Mouse (Mus musculus) gonadal fat pad, adult 2 months (tissue): ENCODE measurements around the gene Pde4d. TPM values are rescaled to one million over a fixed set of nuclear protein-coding genes. Genes with fewer than 3 reads are reported as not detected.

Source experiments
- DNase-seq: peaks from one replicate; pipeline ENCODE4 v3.0.0-alpha.2; 2012; ENCODE audit warnings: low read depth
- polyA plus RNA-seq: library from polyadenylated mRNA; depleted of rRNA; stranded (reverse); fragments of >200 nt; gene quantifications from 2 replicates; pipeline ENCODE4 v1.2.3, GENCODE M21; 2012

The Pde4d gene
- polyA plus RNA-seq, 1 experiment: 10.0 TPM

GRCm38 (mm10) chr13:109819071-109819470 lies 1369.3 kb downstream of the Pde4d start:
- DNase-seq: no peak

- DNase-seq: no peak
These were observed 1370.4 kb downstream of the Pde4d start for GRCm38 (mm10) chr13:109820141-109820540.

- DNase-seq: no peak
These were observed 1371.1 kb downstream of the Pde4d start for GRCm38 (mm10) chr13:109820866-109821265.

- DNase-seq: no peak
These were observed 1372.1 kb downstream of the Pde4d start for GRCm38 (mm10) chr13:109821725-109822412.

GRCm38 (mm10) chr13:109822413-109823298 lies 1372.9 kb downstream of the Pde4d start:
- no peak for DNase-seq

- no peak for DNase-seq
These were observed 1373.7 kb downstream of the Pde4d start for GRCm38 (mm10) chr13:109823307-109824031.

GRCm38 (mm10) chr13:109825891-109826290 lies 1376.1 kb downstream of the Pde4d start:
- DNase-seq: no peak

GRCm38 (mm10) chr13:109827341-109827740 lies 1377.6 kb downstream of the Pde4d start:
- DNase-seq: peak; percentile 79

GRCm38 (mm10) chr13:109827909-109828308 lies 1378.2 kb downstream of the Pde4d start:
- DNase-seq: no peak

GRCm38 (mm10) chr13:109829444-109829843 lies 1379.7 kb downstream of the Pde4d start:
- no peak for DNase-seq

- no peak for DNase-seq
These were observed 1385.2 kb downstream of the Pde4d start for GRCm38 (mm10) chr13:109834935-109835334.

- no peak for DNase-seq
These were observed 1387.7 kb downstream of the Pde4d start for GRCm38 (mm10) chr13:109837453-109837852.

GRCm38 (mm10) chr13:109837921-109838320 lies 1388.2 kb downstream of the Pde4d start:
- DNase-seq: no peak

- DNase-seq: no peak
These were observed 1390.5 kb downstream of the Pde4d start for GRCm38 (mm10) chr13:109840251-109840650.

GRCm38 (mm10) chr13:109841140-109841822 lies 1391.5 kb downstream of the Pde4d start:
- no peak for DNase-seq

GRCm38 (mm10) chr13:109842982-109843381 lies 1393.2 kb downstream of the Pde4d start:
- DNase-seq: no peak

- DNase-seq: no peak
These were observed 1395.1 kb downstream of the Pde4d start for GRCm38 (mm10) chr13:109844828-109845227.

- DNase-seq: no peak
These were observed 1414.1 kb downstream of the Pde4d start for GRCm38 (mm10) chr13:109863826-109864225.

- no peak for DNase-seq
These were observed 1414.6 kb downstream of the Pde4d start for GRCm38 (mm10) chr13:109864311-109864710.

GRCm38 (mm10) chr13:109880392-109880791 lies 1430.6 kb downstream of the Pde4d start:
- DNase-seq: no peak

GRCm38 (mm10) chr13:109881161-109881857 lies 1431.6 kb downstream of the Pde4d start:
- DNase-seq: peak; percentile 100
